Mouse (Mus musculus) kidney, adult 8-10 months (tissue): Measurements from ENCODE around the gene Sbp.

Experiments
- DNase-seq, 2 experiments: peaks; one replicate each; pipeline ENCODE4 v3.0.0; 2022

Sbp gene

DNA sequence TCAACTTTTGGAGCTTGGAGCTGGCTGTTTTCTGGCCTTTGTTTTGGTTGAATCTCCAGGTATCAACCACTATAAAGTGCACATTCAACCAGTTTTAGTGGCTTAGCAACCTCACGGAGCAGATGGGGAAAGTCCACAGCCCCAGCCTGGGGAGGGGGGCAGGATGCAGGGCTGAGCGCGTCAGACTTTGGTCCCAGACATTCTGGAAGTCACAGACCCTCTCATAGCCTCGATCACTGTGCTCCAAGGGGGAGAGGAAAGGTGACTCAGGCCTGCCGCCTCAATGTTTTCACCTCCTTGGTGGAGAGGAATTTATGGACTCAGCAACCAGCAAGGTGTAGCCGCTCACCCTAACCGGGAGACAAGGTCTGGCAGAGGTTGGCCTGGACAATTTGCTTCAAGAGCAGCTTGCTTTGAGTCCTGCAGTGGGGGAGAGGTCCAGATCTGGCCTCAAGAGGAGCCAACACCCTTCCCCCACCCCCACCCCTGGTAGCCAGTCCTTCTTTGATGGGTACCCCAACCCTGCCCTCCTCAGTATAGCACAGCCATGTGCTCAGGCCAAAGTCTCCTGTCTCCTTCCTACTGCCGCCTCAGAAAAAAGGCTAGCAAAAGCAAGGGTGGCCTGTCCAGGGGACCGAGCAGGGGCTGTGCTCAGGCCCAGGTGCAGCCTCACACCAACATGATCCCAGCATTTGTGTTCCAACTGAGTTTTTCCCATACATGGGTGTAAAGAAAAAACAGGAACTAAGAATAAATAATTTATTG is 51.5 kb downstream of the Sbp start:
- peak; percentile 73 to 74 for DNase-seq

- DNase-seq: peak; percentile 87 to 96
These were observed 52.3 kb downstream of the Sbp start for GRCm38 (mm10) chr17:23993559-23994428.

- no peak for DNase-seq
These were observed 53.2 kb downstream of the Sbp start for GRCm38 (mm10) chr17:23994667-23995066.
